In the genomic region with DNA sequence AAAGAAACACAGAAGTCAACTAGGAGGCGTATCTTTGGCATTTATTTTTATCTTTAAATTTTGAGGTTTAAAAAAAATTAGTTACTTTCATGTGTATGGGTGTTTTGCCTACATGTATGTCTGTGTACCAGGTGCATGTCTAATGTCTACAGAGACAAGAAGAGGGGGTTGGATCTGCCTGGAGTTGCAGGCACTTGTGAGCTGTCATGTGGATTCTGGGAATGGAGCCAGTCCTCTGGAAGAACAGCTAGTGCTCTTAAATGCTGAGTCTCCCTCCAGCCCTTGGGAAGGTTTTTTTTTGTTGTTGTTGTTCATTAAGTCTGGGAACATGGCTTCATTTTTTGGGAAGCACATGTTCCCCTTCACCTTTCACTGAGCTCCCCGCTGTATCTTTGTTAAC, we compare ENCODE assay signal across 7 mouse cellular contexts. TPM values are rescaled to one million over a fixed set of nuclear protein-coding genes. Genes with fewer than 3 reads are reported as not detected.
A peak's percentile ranks its signal among the peaks of the same experiment; 100 is the strongest.
DNase-seq lines count a peak whose midpoint lies in the region; ATAC-seq and TF ChIP-seq lines count a peak whose summit lies in the region.

No protein-coding gene starts in this region.

- ATAC-seq in kidney, embryonic 14.5 days (ENCODE audit: low FRiP score, low TSS enrichment), result no peak
- peak; percentile 79 for ATAC-seq in forebrain, postnatal 0 days

- H3K27ac ChIP-seq in kidney, adult 2 months (ENCODE audit: insufficient read depth, low read depth, low read length), result no peak overlapping the region
- no peak overlapping the region for H3K27ac ChIP-seq in kidney, embryonic 14.5 days (ENCODE audit: low read depth, low read length)
- H3K27ac ChIP-seq in forebrain, postnatal 0 days (ENCODE audit: low read depth, low read length), result no peak overlapping the region

- H3K27me3 ChIP-seq in kidney, adult 2 months (replicated peaks; ENCODE audit: control insufficient read depth, insufficient read depth, low read length), result no peaks in the 10 kb centered on the region
- no peaks in the 10 kb centered on the region for H3K27me3 ChIP-seq in kidney, embryonic 14.5 days (ENCODE audit: control insufficient read depth, insufficient read depth, low read length)
- no peaks in the 10 kb centered on the region for H3K27me3 ChIP-seq in forebrain, postnatal 0 days (ENCODE audit: insufficient read depth, low read length)

- peak; percentile 24 for DNase-seq in kidney, adult 2 months
- peak; percentile 90 for DNase-seq in brain, embryonic 14.5 days (ENCODE audit: low read depth)
- peak; percentile 78 for DNase-seq in forebrain, postnatal 0 days
- DNase-seq in left cerebral cortex, postnatal 14 days (ENCODE audit: low spot score in 2 of 2), result peak; percentile 65 to 83
- no peak for DNase-seq in spleen, postnatal 10 days (ENCODE audit: low spot score in 2 of 2)
- DNase-seq in thymus, postnatal 10 days (ENCODE audit: low spot score in 2 of 2), result no peak

- H3K9me3 ChIP-seq in kidney, embryonic 14.5 days (ENCODE audit: control insufficient read depth, low read length), result no peaks in the 10 kb centered on the region
- H3K9me3 ChIP-seq in forebrain, postnatal 0 days (ENCODE audit: low read length), result no peaks in the 10 kb centered on the region

- no peak overlapping the region for H3K9ac ChIP-seq in kidney, embryonic 14.5 days (ENCODE audit: low read depth, low read length)
- no peak overlapping the region for H3K9ac ChIP-seq in forebrain, postnatal 0 days

- H3K36me3 ChIP-seq in kidney, adult 2 months (ENCODE audit: control insufficient read depth, insufficient read depth, low read length), result no peaks in the 10 kb centered on the region
- no peaks in the 10 kb centered on the region for H3K36me3 ChIP-seq in kidney, embryonic 14.5 days (ENCODE audit: control insufficient read depth, insufficient read depth, low read length)
- H3K36me3 ChIP-seq in forebrain, postnatal 0 days (ENCODE audit: insufficient read depth), result peaks cover 20% of the 10 kb centered on the region

- H3K4me1 ChIP-seq in kidney, adult 2 months (ENCODE audit: control insufficient read depth, insufficient read depth, low read length), result no peaks in the 10 kb centered on the region
- H3K4me1 ChIP-seq in kidney, embryonic 14.5 days (ENCODE audit: control insufficient read depth, insufficient read depth, low read length), result no peaks in the 10 kb centered on the region
- H3K4me1 ChIP-seq in forebrain, postnatal 0 days (ENCODE audit: insufficient read depth), result no peaks in the 10 kb centered on the region

- H3K4me2 ChIP-seq in kidney, embryonic 14.5 days (replicated peaks; ENCODE audit: low read depth, low read length), result no peak overlapping the region
- no peak overlapping the region for H3K4me2 ChIP-seq in forebrain, postnatal 0 days (ENCODE audit: low read depth)

- no peak overlapping the region for H3K4me3 ChIP-seq in kidney, adult 2 months (ENCODE audit: insufficient read depth, low read depth, low read length)
- H3K4me3 ChIP-seq in kidney, embryonic 14.5 days (ENCODE audit: low read length), result no peak overlapping the region
- H3K4me3 ChIP-seq in forebrain, postnatal 0 days (ENCODE audit: low read depth, low read length), result no peak overlapping the region

- TF ChIP-seq POLR2A in kidney, adult 2 months (IDR thresholded peaks at IDR 0.05; ENCODE audit: low read depth, low read length), result no peak
- no peak for TF ChIP-seq POLR2A in brain, embryonic 14.5 days (IDR thresholded peaks at IDR 0.05; ENCODE audit: borderline replicate concordance, extremely low read depth, insufficient read depth, insufficient read length, poor library complexity, severe bottlenecking)

- no peak for TF ChIP-seq CTCF in kidney, adult 2 months (conservative IDR thresholded peaks at IDR 0.05; ENCODE audit: insufficient read depth, insufficient read length, low read depth, low read length)
- no peak for TF ChIP-seq CTCF in brain, embryonic 14.5 days (IDR thresholded peaks at IDR 0.05; ENCODE audit: borderline replicate concordance, extremely low read depth, insufficient read depth, insufficient read length)
- no peak for TF ChIP-seq CTCF in forebrain, postnatal 0 days (IDR thresholded peaks at IDR 0.05; ENCODE audit: low read depth)

- whole genome bisulfite sequencing in kidney, adult 2 months, result 81% methylated on average over 2 of the region's 2 CpGs
- WGBS in kidney, embryonic 14.5 days, result 92% methylated on average over 2 of the region's 2 CpGs
- 50% methylated on average over 2 of the region's 2 CpGs for WGBS in forebrain, postnatal 0 days

- intact Hi-C loops in left cerebral cortex, postnatal 14 days (cut with DNase I), result no loop called here

RNA-seq across cellular contexts. Expression of a gene that starts 58.7 kb away (rescaled TPM):
- polyA plus RNA-seq in kidney, adult 2 months (2012; rRNA removed), result 114 and 127 TPM in 2 replicates
- polyA plus RNA-seq in kidney, embryonic 14.5 days (2014; fragmentation: Nextera tagmentation; extraction: Ambion mirVana), result 7.4 and 10.8 TPM in 2 replicates
- 0.01 and 0.15 TPM in 2 replicates for polyA plus RNA-seq in brain, embryonic 14.5 days (2012; rRNA removed)
- total RNA-seq in forebrain, postnatal 0 days (2014; rRNA removed), result 0.08 TPM in 1 of 2 replicates, not detected in the other
- not detected in 2 replicates for polyA plus RNA-seq in forebrain, postnatal 0 days (2015; fragmentation: Nextera tagmentation; extraction: Ambion mirVana)
- total RNA-seq in left cerebral cortex, postnatal 14 days (2021), result not detected

Comparison
In these comparisons a context has a peak if more than half of its experiments do, and no peak if none do; other contexts are left out.
1. DNase-seq: peak in kidney, adult 2 months (single experiment), brain, embryonic 14.5 days (single experiment), forebrain, postnatal 0 days (single experiment) and left cerebral cortex, postnatal 14 days (2 of 2); none in spleen, postnatal 10 days (0 of 2) and thymus, postnatal 10 days (0 of 2).